10 mouse cellular contexts compared by ENCODE assay signal in the genomic region with DNA sequence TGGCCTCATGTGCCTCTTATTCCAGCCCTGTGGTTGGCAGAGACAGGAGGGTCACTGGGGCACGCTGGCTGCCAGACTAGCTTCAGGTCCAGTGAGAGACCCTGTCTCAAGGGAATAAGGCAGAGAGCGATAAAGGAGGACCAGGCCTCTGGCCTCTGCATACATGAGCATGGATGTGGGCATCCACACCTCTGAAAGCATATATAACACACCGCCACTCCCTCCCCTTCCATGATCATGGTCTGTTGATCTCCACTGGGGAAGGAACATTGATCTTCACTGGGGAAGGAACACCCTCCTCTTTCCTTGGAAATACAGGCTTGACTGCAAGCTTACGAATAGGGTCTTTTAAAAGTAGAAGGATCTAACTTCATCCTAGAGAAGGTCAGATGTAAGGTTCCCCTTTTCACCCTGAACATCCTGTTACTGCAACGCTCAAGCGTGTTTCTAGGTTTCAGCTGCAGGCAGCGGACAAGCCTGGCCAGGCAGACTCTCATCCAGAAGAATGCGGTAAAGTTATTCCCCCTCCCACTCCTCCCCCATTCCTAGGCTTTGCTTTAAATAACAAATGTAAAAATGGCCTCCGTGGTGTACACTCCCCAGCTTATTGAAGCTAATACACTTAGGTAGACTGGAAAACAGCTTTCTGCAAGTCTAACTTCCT. TPM values are rescaled to one million over a fixed set of nuclear protein-coding genes. Genes with fewer than 3 reads are reported as not detected.
DNase-seq lines count a peak whose midpoint lies in the region; ATAC-seq and TF ChIP-seq lines count a peak whose summit lies in the region.
"Had no signal": no experiment of that assay in that cellular context is flagged by ENCODE, and none has a peak within 500 bp of the region (broad histone marks: within the 10 kb centered on the region; RNA-seq: fewer than 3 reads in every experiment).

No protein-coding gene starts in this region.

- H3K4me3 ChIP-seq in gastrocnemius, adult 2 months = no peak overlapping the region
- no peak overlapping the region for H3K4me3 ChIP-seq in left cerebral cortex, adult 2 months
- H3K4me3 ChIP-seq: erythroblast, embryonic 14.5 days had no signal

- no peak for TF ChIP-seq CTCF in gastrocnemius, adult 2 months (IDR thresholded peaks at IDR 0.05)
- no peak for TF ChIP-seq CTCF in left cerebral cortex, adult 2 months (IDR thresholded peaks at IDR 0.05)

- H3K27ac ChIP-seq in gastrocnemius, adult 2 months = peak overlapping the region; percentile 51
- H3K27ac ChIP-seq in left cerebral cortex, adult 2 months = peak overlapping the region; percentile 61; the same call in 1 of the 2 replicates

- intact Hi-C loops in gastrocnemius, adult 2 months (cut with DNase I) = no loop called here
- intact Hi-C loops in left cerebral cortex, adult 2 months (cut with DNase I) = no loop called here

- DNase-seq in gastrocnemius, adult 2 months = no peak
- no peak for DNase-seq in gastrocnemius, postnatal 4 days (ENCODE audit: low spot score in 2 of 2)
- no peak for DNase-seq in left cerebral cortex, adult 2 months (ENCODE audit: extremely low spot score in 1 of 2, low spot score in 2 of 2)
- DNase-seq in left cerebral cortex, adult 11 months (ENCODE audit: low spot score) = no peak
- peak; percentile 66 for DNase-seq in embryo, embryonic 10.5 days (ENCODE audit: low spot score)
- no peak for DNase-seq in thymus, postnatal 4 days
- no peak for DNase-seq in lung, postnatal 25 days (ENCODE audit: low spot score)

- ATAC-seq in neutrophil, adult 5-6 weeks (ENCODE audit: extremely low read depth, insufficient number of reproducible peaks, low FRiP score, poor library complexity, severe bottlenecking) = peak; percentile 56; the same call in 1 of the 2 replicates
- ATAC-seq: midbrain, embryonic 16.5 days had no signal

RNA-seq across cellular contexts. Expression of a gene that starts 15.4 kb away (rescaled TPM):
- total RNA-seq in gastrocnemius, adult 2 months (2021) = 10 to 100 TPM; 33.2 to 43.9 TPM
- total RNA-seq in gastrocnemius, postnatal 4 days (2021) = 10 to 100 TPM; 69.8 to 73.2 TPM
- total RNA-seq in left cerebral cortex, adult 2 months (2021) = 100 to 1,000 TPM; 135 to 149 TPM
- 37.6 and 45.8 TPM in 2 replicates for total RNA-seq in neutrophil, adult 5-6 weeks (2017)
